Mouse (Mus musculus): ENCODE measurements around the gene Emd.

The Emd gene

GRCm38 (mm10) chrX:74273422-74274322 is 19.2 kb downstream of the Emd start:
- DNase-seq (ENCODE audit: low spot score in 2 of 2), result no peak

- DNase-seq (ENCODE audit: low spot score in 2 of 2), result no peak
Observed at GRCm38 (mm10) chrX:74277916-74278315, 23.4 kb downstream of the Emd start.

- no peak for DNase-seq (ENCODE audit: low spot score in 2 of 2)
Observed at GRCm38 (mm10) chrX:74281041-74281731, 26.7 kb downstream of the Emd start.

GRCm38 (mm10) chrX:74281732-74282394 is 27.4 kb downstream of the Emd start, which contains the start of the genes Taz and Dnase1l1:
TSS of gene Taz (plus strand) at chrX:74281912.
TSS of gene Dnase1l1 (minus strand) at chrX:74282337.
- DNase-seq (ENCODE audit: low spot score in 2 of 2), result peak in 1 of 2 experiments; percentile 31

- peak; percentile 40 to 80 for DNase-seq (ENCODE audit: low spot score in 2 of 2)
Observed at GRCm38 (mm10) chrX:74282395-74283091, 28.1 kb downstream of the Emd start.

GRCm38 (mm10) chrX:74283092-74283437 is 28.6 kb downstream of the Emd start:
- DNase-seq (ENCODE audit: low spot score in 2 of 2), result no peak

GRCm38 (mm10) chrX:74293431-74293830 is 38.9 kb downstream of the Emd start:
- DNase-seq (ENCODE audit: low spot score in 2 of 2), result no peak

GRCm38 (mm10) chrX:74296538-74297448 is 42.3 kb downstream of the Emd start, which contains the start of gene Atp6ap1:
TSS of gene Atp6ap1 (plus strand) at chrX:74297097.
- DNase-seq (ENCODE audit: low spot score in 2 of 2), result peak; percentile 78 to 91

- no peak for DNase-seq (ENCODE audit: low spot score in 2 of 2)
Observed at GRCm38 (mm10) chrX:74298348-74298747, 43.9 kb downstream of the Emd start.

- DNase-seq (ENCODE audit: low spot score in 2 of 2), result no peak
Observed at GRCm38 (mm10) chrX:74299721-74300120, 45.2 kb downstream of the Emd start.

GRCm38 (mm10) chrX:74304867-74305700 is 50.6 kb downstream of the Emd start, which contains the start of gene Gdi1:
TSS of gene Gdi1 (plus strand) at chrX:74304998.
- peak; percentile 36 to 68 for DNase-seq (ENCODE audit: low spot score in 2 of 2)
